16 mouse cellular contexts compared by ENCODE assay signal in genomic region chr15:26953818-26954385, GRCm38 (mm10). TPM values are rescaled to one million over a fixed set of nuclear protein-coding genes. Genes with fewer than 3 reads are reported as not detected.
DNase-seq lines count a peak whose midpoint lies in the region; ATAC-seq lines count a peak whose summit lies in the region.
"Had no signal": no experiment of that assay in that cellular context is flagged by ENCODE, and none has a peak within 500 bp of the region (broad histone marks: within the 10 kb centered on the region; RNA-seq: fewer than 3 reads in every experiment).

No protein-coding gene starts in this region.

- 0 out of 2 replicates have a peak, but pooled peaks cover 6% of the 10 kb centered on the region for H3K4me1 ChIP-seq in heart, embryonic 12.5 days (replicated peaks)
- peaks cover 9% of the 10 kb centered on the region; the same call in 1 of the 2 replicates for H3K4me1 ChIP-seq in lung, embryonic 15.5 days
- H3K4me1 ChIP-seq in midbrain, embryonic 14.5 days (ENCODE audit: control insufficient read depth, insufficient read depth, low read length), result peaks cover 8% of the 10 kb centered on the region; the same call in 1 of the 2 replicates
- H3K4me1 ChIP-seq: liver, embryonic 12.5 days had no signal

- no peaks in the 10 kb centered on the region for H3K36me3 ChIP-seq in heart, embryonic 12.5 days
- H3K36me3 ChIP-seq in lung, embryonic 15.5 days, result no peaks in the 10 kb centered on the region
- no peaks in the 10 kb centered on the region for H3K36me3 ChIP-seq in midbrain, embryonic 14.5 days (ENCODE audit: control insufficient read depth, insufficient read depth, low read length)
- H3K36me3 ChIP-seq: embryonic facial prominence, embryonic 12.5 days; forebrain, embryonic 15.5 days; G1E; liver, embryonic 12.5 days had no signal

- H3K9ac ChIP-seq in heart, embryonic 12.5 days, result no peak overlapping the region
- no peak overlapping the region for H3K9ac ChIP-seq in lung, embryonic 15.5 days
- no peak overlapping the region for H3K9ac ChIP-seq in midbrain, embryonic 14.5 days (replicated peaks; ENCODE audit: low read length)
- H3K9ac ChIP-seq: embryonic facial prominence, embryonic 12.5 days; forebrain, embryonic 15.5 days; liver, embryonic 12.5 days had no signal

- 34% methylated on average over 10 of the region's 10 CpGs for WGBS in heart, embryonic 12.5 days
- WGBS in lung, embryonic 15.5 days, result 32% methylated on average over 10 of the region's 10 CpGs
- 16% methylated on average over 10 of the region's 10 CpGs for WGBS in midbrain, embryonic 14.5 days

- peak overlapping the region; percentile 12; the same call in 1 of the 2 replicates for H3K4me2 ChIP-seq in heart, embryonic 12.5 days
- H3K4me2 ChIP-seq in lung, embryonic 15.5 days, result no peak overlapping the region
- peak overlapping the region; percentile 15; the same call in 1 of the 2 replicates for H3K4me2 ChIP-seq in midbrain, embryonic 14.5 days (ENCODE audit: low read length)
- H3K4me2 ChIP-seq: embryonic facial prominence, embryonic 12.5 days; forebrain, embryonic 15.5 days; liver, embryonic 12.5 days had no signal

- H3K9me3 ChIP-seq in heart, embryonic 12.5 days (replicated peaks), result 0 out of 2 replicates have a peak, but pooled peaks cover 3% of the 10 kb centered on the region
- no peaks in the 10 kb centered on the region for H3K9me3 ChIP-seq in lung, embryonic 15.5 days
- no peaks in the 10 kb centered on the region for H3K9me3 ChIP-seq in midbrain, embryonic 14.5 days (ENCODE audit: control insufficient read depth, low read length)
- H3K9me3 ChIP-seq: embryonic facial prominence, embryonic 12.5 days; forebrain, embryonic 15.5 days; G1E; liver, embryonic 12.5 days had no signal

- H3K27ac ChIP-seq in heart, embryonic 12.5 days (ENCODE audit: poor library complexity, severe bottlenecking), result no peak overlapping the region
- H3K27ac ChIP-seq in lung, embryonic 15.5 days, result 0 out of 2 replicates have a peak overlapping the region, but pooled peaks have one; percentile 6
- no peak overlapping the region for H3K27ac ChIP-seq in midbrain, embryonic 14.5 days (replicated peaks; ENCODE audit: low read depth, low read length)
- H3K27ac ChIP-seq: embryonic facial prominence, embryonic 12.5 days; forebrain, embryonic 15.5 days; liver, embryonic 12.5 days had no signal

- intact Hi-C loops in heart, postnatal 14 days (cut with DNase I), result no loop called here

- no peaks in the 10 kb centered on the region for H3K27me3 ChIP-seq in heart, embryonic 12.5 days (replicated peaks)
- H3K27me3 ChIP-seq in lung, embryonic 15.5 days, result no peaks in the 10 kb centered on the region
- no peaks in the 10 kb centered on the region for H3K27me3 ChIP-seq in midbrain, embryonic 14.5 days (ENCODE audit: control insufficient read depth, insufficient read depth, low read length)
- H3K27me3 ChIP-seq: embryonic facial prominence, embryonic 12.5 days; forebrain, embryonic 15.5 days; liver, embryonic 12.5 days had no signal

- DNase-seq in heart, postnatal 14 days, result no peak
- DNase-seq in lung, adult 18-20 months, result no peak
- DNase-seq in embryo, embryonic 9.5 days (ENCODE audit: extremely low spot score), result peak; percentile 19
- DNase-seq in midbrain, embryonic 14.5 days, result peak; percentile 12
- no peak for DNase-seq in spleen, postnatal 36 days (ENCODE audit: low spot score in 2 of 2)
- no peak for DNase-seq in ovary, postnatal 14 days (ENCODE audit: low spot score)
- DNase-seq: cerebellum, adult 2 months; gastrocnemius, postnatal 10 days; right cerebral cortex, adult 18-20 months had no signal

- H3K4me3 ChIP-seq in heart, embryonic 12.5 days, result no peak overlapping the region
- no peak overlapping the region for H3K4me3 ChIP-seq in lung, embryonic 15.5 days
- no peak overlapping the region for H3K4me3 ChIP-seq in midbrain, embryonic 14.5 days (replicated peaks; ENCODE audit: low read depth, low read length)
- H3K4me3 ChIP-seq: embryonic facial prominence, embryonic 12.5 days; forebrain, embryonic 15.5 days; liver, embryonic 12.5 days had no signal

- ATAC-seq in heart, embryonic 12.5 days (ENCODE audit: insufficient number of reproducible peaks, low FRiP score), result no peak; the same call in 1 of the 2 replicates
- no peak for ATAC-seq in lung, embryonic 15.5 days (ENCODE audit: borderline replicate concordance, extremely low read depth, low FRiP score, low TSS enrichment)
- ATAC-seq in midbrain, embryonic 14.5 days (ENCODE audit: low FRiP score, low TSS enrichment), result no peak
- ATAC-seq: forebrain, embryonic 15.5 days; inflammation-experienced regulatory T-cells, adult 6 months; liver, embryonic 12.5 days had no signal

RNA-seq across cellular contexts. Expression of gene Fbxl7, which starts 58.5 kb away (rescaled TPM):
- polyA plus RNA-seq in heart, embryonic 12.5 days (2016; fragmentation: Nextera tagmentation; extraction: Ambion mirVana), result 15.6 and 15.7 TPM in 2 replicates
- 1 to 10 TPM; 6.0 to 6.6 TPM for total RNA-seq in heart, postnatal 14 days (2021)
- polyA plus RNA-seq in lung, embryonic 15.5 days (2015; fragmentation: Nextera tagmentation; extraction: Ambion mirVana), result 14.1 and 15.6 TPM in 2 replicates
- 7.9 and 12.2 TPM in 2 replicates for polyA plus RNA-seq in midbrain, embryonic 14.5 days (2014; fragmentation: Nextera tagmentation; extraction: Ambion mirVana)
- polyA plus RNA-seq: G1E had no signal

Comparison
In these comparisons a context has a peak if more than half of its experiments do, and no peak if none do; other contexts are left out.
1. DNase-seq: peak in embryo, embryonic 9.5 days (single experiment) and midbrain, embryonic 14.5 days (single experiment); none in heart, postnatal 14 days (0 of 2), lung, adult 18-20 months (0 of 2), spleen, postnatal 36 days (0 of 2) and ovary, postnatal 14 days (single experiment).